Mouse (Mus musculus): ENCODE data around the gene Tecpr2.

The Tecpr2 gene

DNA sequence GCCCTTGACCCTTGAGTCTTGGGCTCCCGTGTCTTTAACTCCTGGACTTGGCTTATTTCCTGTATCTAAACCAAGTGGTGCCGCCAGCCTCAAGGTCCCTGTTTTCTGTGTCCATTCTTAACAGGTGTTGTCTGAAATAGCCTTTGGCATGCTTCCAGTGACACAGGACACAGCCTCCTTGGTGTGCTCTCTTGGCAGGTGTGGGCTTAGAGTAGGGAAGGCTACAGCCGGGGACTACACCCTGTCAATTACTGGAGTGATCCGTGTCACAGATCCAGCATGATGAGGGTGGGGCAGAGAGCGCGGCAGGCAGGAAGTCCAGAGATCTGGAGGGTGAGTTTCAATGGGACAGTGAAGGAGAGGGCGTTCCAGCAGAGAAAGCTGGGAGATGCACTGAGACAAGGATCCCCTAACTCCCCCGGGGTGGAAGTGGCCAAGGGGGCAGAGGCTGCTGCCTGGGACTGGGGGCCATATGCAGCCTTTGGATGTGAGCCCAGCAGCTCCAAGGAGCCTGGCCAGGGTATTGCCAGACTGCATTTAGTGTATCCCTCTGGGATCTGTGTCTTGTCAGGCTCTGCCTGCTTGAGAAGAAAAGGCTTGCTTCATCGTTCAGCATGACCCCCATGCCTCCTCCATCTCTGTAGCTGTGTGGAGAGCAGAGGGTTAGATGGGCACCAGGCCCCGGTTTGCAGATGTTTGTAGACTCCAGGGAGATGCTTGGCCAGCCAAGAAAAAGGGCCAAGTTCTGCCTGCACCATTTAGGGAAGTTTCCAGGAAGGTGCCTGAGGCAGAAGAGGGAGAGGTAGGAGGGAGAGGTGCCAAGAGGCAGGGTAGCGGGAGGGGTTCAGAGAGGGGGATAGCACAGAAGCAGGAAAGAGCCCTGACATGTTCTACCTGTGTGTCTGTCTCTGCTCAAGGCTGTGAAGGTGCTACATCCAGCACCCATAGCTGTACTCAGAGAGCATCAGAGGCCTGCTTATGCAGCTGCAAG is 119.7 kb downstream of the Tecpr2 start:
- DNase-seq, result no peak

DNA sequence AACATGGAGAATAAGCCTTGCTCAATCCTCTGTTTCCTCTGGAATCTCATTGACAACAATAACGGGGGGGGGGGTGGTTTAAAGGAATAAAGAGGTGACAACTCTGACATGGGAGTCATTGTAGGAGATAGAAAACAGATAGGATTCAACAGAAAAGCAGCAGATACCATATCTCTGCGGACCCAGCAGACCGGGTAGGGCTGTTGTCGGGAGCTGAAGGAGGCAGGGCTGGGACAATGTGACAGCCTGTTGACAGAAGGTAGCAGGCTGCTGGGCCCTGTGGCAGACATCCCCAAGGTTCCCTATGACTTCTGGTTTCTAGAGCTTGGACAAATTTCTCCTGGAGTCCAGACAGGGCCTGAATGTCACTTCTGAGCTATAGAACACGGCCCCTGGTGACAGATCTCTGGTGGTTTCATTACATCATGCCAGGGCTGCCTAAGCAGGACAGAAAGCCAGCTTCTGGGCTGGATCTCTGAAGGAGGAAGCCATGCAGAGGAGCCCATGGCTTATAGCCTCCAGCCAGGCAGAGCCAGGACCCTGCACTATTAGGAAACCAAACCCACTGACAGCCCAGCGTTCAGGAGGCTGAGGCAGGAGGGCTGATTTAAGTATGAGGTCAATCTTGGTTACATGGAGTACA is 120.7 kb downstream of the Tecpr2 start:
- DNase-seq, result no peak

DNA sequence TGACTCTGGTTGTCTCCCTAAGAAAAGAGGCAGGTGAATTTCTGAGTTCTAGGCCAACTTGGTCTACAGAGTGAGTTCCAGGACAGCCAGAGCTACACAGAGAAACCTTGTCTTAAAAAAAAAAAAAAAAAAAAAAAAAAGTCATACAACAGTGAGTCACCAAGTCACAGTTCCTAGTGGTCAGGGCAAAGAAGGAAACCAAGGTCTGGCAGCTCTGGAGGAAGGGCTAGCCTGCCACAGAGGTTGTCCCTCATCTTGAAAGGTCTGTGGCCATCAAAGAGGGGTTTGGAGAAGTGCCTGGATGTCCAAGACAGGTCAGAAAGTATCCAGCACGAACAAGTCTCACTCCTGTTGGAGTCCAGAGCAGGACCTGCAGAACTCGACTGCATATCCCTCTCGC is 127.7 kb downstream of the Tecpr2 start:
- DNase-seq, result no peak

DNA sequence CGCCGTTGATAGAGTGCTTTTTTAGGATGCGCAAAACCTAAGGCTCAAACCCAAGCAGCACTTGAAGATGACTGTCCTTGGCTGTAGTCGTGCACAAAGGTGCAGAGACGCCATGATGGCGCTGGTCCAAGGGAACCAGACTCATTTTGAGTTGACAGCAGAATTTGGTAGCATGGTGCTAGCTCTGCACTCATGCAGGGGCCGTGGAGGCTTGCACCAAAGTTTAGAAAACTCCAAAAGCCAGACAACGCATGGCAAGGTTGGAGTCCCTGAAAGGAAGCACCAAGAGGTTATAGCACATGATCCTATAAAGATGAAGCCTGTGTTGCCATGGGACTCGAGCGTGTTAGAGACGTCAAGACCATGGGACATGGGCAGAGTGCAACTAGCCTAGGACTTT is 129.0 kb downstream of the Tecpr2 start:
- no peak for DNase-seq

DNA sequence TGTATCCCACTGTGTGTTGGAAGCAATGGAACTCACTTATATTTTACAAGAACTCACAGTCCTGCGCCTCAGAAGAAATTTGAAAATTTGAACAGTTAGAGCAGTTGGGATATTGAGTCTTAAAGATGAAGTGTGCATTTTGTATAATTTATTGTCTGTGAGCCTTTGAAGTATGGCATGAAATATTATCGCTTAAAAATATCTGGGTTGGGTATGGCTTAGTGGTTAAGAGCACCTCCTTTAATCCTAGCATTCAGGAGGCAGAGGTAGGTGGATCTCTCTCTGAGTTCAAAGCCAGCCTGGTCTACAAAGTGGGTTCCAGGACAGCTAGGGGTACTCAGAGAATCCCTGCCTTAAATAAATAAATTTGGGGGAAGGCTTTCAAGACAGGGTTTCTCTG is 130.0 kb downstream of the Tecpr2 start:
- no peak for DNase-seq

DNA sequence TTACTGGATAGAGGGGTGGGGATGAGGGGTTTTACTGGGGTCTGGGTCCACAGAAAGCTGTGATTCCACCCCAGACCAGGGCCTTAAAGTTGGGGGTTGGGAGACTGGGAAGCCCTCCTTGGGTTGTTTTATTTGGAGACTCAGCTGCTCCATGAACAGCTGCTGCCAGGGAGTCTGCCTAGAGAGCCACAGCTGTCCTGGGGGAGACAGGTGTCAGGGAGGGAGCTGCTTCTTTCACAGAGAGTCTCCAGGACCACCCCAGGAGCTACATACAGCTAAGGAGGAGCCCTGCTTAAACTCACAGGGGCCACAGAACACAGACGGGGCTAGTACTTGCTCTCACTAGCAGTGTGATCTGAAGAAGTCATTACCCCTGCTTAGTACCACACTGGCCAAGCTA is 132.1 kb downstream of the Tecpr2 start:
- DNase-seq, result no peak

DNA sequence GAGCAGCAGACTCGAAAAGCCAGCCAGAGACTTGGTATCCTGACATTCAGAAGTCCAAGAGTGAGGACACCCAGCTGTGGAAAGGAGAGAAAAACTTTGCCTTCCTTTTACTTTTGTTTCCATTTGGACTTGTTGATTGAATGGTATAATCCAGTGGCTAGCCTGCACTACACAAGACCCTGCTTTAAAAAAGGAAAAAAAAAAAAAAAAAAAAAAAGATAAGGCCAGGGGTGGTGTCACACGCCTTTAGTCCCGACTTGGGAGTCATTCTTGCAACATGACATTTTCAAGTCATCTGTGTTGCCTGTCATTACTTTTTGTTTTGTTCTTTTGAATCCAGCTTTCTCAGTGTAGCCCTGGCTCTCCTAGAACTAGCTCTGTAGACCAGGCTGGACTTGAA is 132.5 kb downstream of the Tecpr2 start:
- no peak for DNase-seq
